Mouse (Mus musculus) layer of hippocampus, postnatal 36 days (tissue): ENCODE measurements around the gene Apoc4. TPM values are rescaled to one million over a fixed set of nuclear protein-coding genes. Genes with fewer than 3 reads are reported as not detected.

ENCODE experiments used
- DNase-seq, 2 experiments: peaks; one replicate each; pipeline ENCODE4 v3.0.0; 2022
- total RNA-seq, 2 experiments: library from RNA; stranded (reverse); gene quantifications; 2 replicates each; pipeline ENCODE4 v1.2.3; 2021

The Apoc4 gene
- total RNA-seq, 2 experiments from 2014 or later, result not detected

- DNase-seq, result no peak
These were observed 4.6 kb downstream of the Apoc4 start for GRCm38 (mm10) chr7:19676662-19677061.

- no peak for DNase-seq
These were observed 5.5 kb downstream of the Apoc4 start for GRCm38 (mm10) chr7:19675824-19676223.

GRCm38 (mm10) chr7:19673083-19673699 lies 8.1 kb downstream of the Apoc4 start:
- no peak for DNase-seq

- DNase-seq, result no peak
These were observed 9.8 kb downstream of the Apoc4 start for GRCm38 (mm10) chr7:19671511-19671910.

- peak; percentile 87 to 90 for DNase-seq
These were observed 12.1 kb downstream of the Apoc4 start for GRCm38 (mm10) chr7:19668947-19669721.

- no peak for DNase-seq
These were observed 13.8 kb downstream of the Apoc4 start for GRCm38 (mm10) chr7:19667434-19667833.

GRCm38 (mm10) chr7:19666750-19667149 lies 14.5 kb downstream of the Apoc4 start:
- no peak for DNase-seq

- peak; percentile 97 to 98 for DNase-seq
These were observed 16.1 kb downstream of the Apoc4 start, which contains the start of gene Clptm1 for GRCm38 (mm10) chr7:19664955-19665841. Clptm1 (minus strand) TSS chr7:19665033.

GRCm38 (mm10) chr7:19664455-19664954 lies 16.8 kb downstream of the Apoc4 start:
- DNase-seq, result no peak

- DNase-seq, result no peak
These were observed 17.3 kb downstream of the Apoc4 start for GRCm38 (mm10) chr7:19663940-19664339.

GRCm38 (mm10) chr7:19652614-19653013 lies 28.7 kb downstream of the Apoc4 start:
- no peak for DNase-seq

- no peak for DNase-seq
These were observed 30.1 kb downstream of the Apoc4 start for GRCm38 (mm10) chr7:19651063-19651786.

- DNase-seq, result no peak
These were observed 40.1 kb downstream of the Apoc4 start for GRCm38 (mm10) chr7:19641223-19641622.

GRCm38 (mm10) chr7:19635074-19635827 lies 46.0 kb downstream of the Apoc4 start:
- no peak for DNase-seq

GRCm38 (mm10) chr7:19634591-19634990 lies 46.7 kb downstream of the Apoc4 start:
- no peak for DNase-seq

GRCm38 (mm10) chr7:19633855-19634254 lies 47.4 kb downstream of the Apoc4 start:
- no peak for DNase-seq

GRCm38 (mm10) chr7:19633197-19633596 lies 48.1 kb downstream of the Apoc4 start:
- DNase-seq, result no peak

GRCm38 (mm10) chr7:19632720-19633119 lies 48.6 kb downstream of the Apoc4 start:
- no peak for DNase-seq

- no peak for DNase-seq
These were observed 49.0 kb downstream of the Apoc4 start for GRCm38 (mm10) chr7:19632275-19632674.

GRCm38 (mm10) chr7:19629361-19629734 lies 51.9 kb downstream of the Apoc4 start, which contains the start of gene Relb:
Relb (minus strand) TSS chr7:19629438.
- peak; percentile 83 to 84 for DNase-seq
